Mouse (Mus musculus): ENCODE measurements around the gene Lat.

- TF ChIP-seq CTCF (IDR thresholded peaks at IDR 0.05) = no peak
- no peak for TF ChIP-seq EP300 (IDR thresholded peaks at IDR 0.05)
These were observed 47.2 kb upstream of the Lat start for GRCm38 (mm10) chr7:126416615-126417014.
